Mouse (Mus musculus) T-cell, adult 2 months (primary cell): ENCODE measurements around the gene Ints7.

ENCODE experiments used
- DNase-seq: peaks from one replicate; pipeline ENCODE4 v3.0.0; 2022; ENCODE audit warnings: low spot score

The Ints7 gene

DNA sequence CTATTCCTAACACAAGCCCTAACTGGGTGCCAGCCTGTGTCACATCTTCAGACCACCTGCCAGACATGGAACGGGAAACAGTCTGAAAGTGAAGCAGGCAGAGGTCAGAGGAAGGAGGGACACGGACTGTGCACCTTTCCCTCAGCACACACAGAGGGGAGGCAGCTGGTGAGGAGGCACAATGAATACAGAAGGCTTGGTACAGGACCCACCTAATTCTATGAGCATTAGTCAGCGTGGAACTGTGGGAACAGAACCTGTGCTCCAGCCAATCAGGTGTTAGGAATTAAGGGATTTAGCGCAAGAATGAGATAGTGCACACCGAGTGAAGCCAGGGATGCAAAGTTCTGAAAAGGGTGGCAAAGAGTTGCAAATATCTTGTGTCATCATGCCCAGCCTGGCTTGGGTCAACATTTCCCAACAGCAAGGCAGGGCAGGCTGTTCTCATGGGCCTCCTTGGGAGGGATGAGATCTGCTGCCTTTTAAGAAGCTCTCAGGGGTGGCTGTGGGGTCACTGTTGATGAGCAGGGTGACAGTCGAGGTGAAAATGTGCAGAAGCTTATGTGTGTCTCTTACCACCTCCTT is 57.2 kb downstream of the Ints7 start:
- DNase-seq = no peak

DNA sequence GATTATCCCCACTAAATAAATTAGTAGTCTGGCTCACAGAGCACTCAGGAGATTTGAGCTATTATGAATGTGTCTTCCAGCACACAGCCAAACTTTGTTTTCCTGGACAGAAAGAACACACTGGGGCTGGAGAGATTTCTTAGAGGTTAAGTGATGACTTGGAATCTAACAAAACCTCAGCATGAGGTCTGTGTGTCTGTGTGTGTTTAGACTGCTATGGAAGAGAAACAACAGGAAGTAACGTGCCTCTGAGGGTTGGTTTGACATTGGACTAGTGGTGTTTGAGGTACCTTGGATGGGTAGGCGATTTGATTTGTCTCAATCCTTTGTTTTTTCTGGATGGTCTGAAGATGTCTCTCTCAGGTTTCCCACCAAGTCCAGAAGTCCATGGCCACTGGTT is 58.7 kb downstream of the Ints7 start:
- DNase-seq = no peak

- DNase-seq = no peak
These were observed 63.0 kb downstream of the Ints7 start for GRCm38 (mm10) chr1:191638404-191638803.

DNA sequence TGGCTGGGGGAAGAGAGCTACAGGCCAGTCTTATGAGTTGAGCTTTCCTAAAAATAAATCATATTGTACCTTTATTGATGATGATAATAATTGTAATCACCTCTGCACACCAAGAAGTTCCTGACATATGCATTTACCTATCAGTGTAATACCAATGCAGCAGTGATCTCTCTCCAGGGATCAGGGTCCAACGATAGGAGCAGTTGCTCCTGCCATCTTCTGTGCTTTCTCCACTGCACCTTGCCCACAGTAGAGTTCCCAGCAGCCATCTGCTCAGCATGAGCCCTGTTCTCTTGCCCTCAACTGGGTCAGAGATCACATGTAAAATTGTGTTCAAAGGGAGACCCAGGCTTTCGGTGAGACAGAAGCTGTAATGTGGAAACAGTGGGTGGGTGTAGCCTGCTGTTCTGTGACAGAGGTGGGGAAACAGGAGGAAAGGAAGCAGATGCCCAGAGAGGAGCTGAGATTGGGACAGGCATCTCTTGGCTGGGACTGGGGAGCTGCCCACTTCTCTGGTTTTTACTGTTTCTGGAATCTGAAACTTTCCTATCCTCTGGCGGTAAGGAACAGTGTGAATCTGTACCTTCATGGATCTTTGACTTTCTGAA is 63.9 kb downstream of the Ints7 start:
- DNase-seq = no peak

GRCm38 (mm10) chr1:191640146-191640545 is 64.7 kb downstream of the Ints7 start:
- DNase-seq = no peak

GRCm38 (mm10) chr1:191640848-191641247 is 65.4 kb downstream of the Ints7 start:
- no peak for DNase-seq

DNA sequence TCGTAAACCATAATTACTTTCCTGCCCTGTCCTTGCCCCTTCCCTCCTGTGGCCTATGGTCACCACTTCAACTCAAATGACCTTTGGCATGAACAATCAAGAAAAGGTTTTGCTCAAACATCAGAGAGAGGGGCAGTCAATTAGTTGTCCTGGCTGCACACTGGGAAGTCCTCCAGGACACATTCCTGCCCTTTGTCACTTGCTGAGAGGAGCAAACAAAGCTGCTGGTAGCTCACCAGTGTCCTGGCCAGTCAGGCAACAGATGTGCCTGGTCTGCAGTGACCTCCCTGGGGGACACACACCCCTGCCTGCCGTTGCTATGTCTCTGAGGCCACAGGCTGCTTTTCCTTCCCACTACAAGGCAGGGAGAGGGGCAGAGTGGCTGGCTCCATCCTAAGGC is 66.0 kb downstream of the Ints7 start:
- no peak for DNase-seq

GRCm38 (mm10) chr1:191642903-191643302 is 67.5 kb downstream of the Ints7 start:
- DNase-seq = no peak

DNA sequence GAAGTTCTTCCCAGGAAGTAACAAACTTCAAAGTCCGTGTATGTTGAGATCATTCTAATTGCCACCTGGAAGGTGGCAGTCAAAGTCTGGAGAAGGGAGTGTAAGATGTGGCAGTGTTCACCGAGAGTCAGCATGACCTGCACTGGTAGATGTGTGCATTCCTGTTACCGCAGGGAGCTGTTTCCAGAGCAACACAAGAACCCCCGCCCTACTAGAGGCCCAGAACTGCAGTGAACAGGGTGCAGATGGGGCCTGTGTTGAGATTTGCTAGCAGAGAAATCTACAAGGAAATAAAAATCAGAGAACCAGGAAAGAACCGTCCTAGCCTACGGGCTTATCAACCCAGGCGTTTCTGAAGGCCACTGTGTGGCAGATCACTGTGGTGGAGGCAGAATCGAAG is 70.5 kb downstream of the Ints7 start:
- DNase-seq = no peak

DNA sequence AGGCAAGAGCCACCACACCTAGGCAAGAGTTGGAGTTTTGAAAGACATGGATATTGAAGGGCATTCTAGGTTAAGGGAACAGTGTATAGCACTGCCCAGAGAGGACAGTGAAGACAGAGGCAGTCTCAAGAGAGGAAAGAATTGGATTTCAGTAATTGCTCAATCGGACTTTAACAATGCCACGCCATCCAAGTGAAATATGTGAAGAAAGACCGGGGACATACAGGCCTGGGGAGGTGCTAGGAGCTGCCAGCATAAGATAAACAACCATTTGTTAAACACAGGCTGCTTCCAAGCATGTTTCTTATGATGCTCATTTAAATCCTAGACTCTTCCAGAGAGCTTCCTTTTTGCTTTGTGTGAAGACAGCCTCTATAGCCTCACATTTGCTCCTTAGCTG is 72.2 kb downstream of the Ints7 start:
- DNase-seq = no peak

DNA sequence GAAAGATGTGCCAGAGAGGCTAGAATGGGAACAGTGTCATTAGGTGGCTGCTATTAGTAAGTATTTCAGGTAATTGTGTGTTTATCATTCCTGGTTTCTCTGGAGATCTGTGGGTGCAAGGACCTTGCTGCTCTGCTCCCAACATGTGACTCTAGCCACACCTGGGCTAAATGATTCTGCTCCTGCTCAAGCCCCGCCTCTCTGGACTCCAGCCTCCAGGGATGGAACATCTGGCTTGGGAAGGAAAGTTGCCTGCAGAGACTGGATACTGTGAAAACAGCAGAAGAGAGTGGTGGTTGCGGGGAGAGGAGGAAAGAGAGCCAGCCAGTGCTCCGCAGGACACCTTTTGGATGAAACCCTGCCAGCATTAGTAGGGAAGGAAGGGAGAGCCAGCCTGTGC is 84.0 kb downstream of the Ints7 start:
- DNase-seq = no peak

GRCm38 (mm10) chr1:191661019-191661796 is 85.8 kb downstream of the Ints7 start:
- DNase-seq = no peak

DNA sequence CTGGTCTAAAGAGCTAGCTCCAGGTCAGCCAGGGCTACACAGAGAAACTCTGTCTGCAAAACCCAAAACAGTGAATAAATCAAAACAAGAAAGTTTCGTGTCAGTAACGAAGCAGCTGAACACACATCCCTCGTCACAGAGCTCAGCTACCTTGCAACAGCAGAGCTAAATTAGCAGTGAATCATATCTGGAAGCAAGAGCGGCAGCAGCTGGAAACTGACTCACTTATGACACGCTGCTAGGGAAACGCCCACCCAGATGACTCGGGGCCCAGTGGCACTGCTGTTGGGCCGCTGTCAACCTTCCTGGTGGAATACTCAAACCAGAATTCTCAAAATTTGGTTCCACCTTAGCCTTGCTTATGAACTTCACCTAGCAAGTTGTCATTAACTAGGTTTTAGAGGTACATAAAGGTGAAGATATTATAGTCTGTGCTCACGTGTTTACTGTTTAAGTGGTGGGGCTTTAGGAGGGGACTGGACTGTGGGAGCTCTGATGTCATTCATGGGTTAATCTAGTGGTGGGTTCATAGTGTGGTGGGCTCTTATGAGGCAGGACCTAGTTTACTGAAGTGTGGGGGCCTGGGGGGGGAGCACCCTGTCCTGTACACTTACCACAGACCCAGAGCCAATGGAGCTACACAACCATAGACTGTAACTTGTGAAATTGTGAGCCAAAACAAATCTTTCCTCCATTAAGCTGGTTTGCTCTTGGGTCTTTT is 86.9 kb downstream of the Ints7 start:
- DNase-seq = no peak

- DNase-seq = no peak
These were observed 87.6 kb downstream of the Ints7 start for GRCm38 (mm10) chr1:191662899-191663500.

DNA sequence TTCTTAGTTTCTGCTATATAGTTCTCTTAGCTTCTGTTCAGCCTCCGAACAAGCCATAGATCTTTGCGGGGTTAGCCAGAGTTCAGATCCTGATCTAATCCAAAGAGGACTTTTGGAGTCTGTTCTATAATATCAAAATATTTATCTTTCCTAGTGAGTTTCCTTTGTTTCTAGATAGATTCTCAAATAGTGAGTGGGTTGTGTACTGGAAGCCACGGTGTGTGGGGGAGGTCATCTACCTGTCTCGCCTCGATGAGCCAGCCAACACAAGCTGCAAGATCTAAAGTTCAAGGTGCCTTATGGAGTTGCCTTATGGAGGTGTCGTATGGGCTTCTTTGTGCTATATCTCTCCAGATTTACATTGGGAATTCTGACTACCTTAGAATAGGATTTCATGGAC is 88.2 kb downstream of the Ints7 start:
- DNase-seq = no peak

- DNase-seq = no peak
These were observed 90.9 kb downstream of the Ints7 start for GRCm38 (mm10) chr1:191666351-191666750.

DNA sequence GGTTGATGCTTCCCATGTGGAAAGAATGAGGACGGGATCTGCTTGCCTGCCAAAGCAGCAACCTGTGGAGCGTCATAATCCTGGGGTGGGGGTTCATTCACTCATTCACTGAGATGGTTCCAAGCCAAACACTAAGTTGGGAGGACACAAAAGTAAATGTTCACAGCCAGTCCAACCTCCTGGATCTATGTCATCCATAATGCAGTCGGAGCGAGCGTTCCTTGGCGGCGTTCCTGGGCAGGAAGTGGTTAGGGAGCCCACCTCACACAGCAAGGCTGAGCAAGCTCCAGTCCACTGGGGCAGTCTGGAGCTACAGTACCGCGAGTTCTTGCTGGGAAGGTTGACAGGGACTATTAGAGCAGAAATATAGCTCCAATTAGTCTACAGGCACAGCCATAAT is 92.6 kb downstream of the Ints7 start:
- no peak for DNase-seq
